Mouse (Mus musculus) granulocyte monocyte progenitor cell, adult 5-6 weeks (primary cell): ENCODE results near the gene Ganab. TPM values are rescaled to one million over a fixed set of nuclear protein-coding genes. Genes with fewer than 3 reads are reported as not detected.
"Not testable (repeated sequence)": the region's sequence is repeated elsewhere in the genome, so short reads cannot be mapped to it uniquely, and the experiment has no call there.

Source experiments
- ATAC-seq: replicated peaks from 2 replicates; pipeline ENCODE4 v1.8.0; 2016; ENCODE audit warnings: mild to moderate bottlenecking, moderate TSS enrichment, inconsistent platforms; ENCODE audit not compliant: poor library complexity, severe bottlenecking
- total RNA-seq, 2 experiments: library from RNA; stranded (forward) in 1 of 2; stranded (reverse) in 1 of 2; fragments of 200-712, 200-1000 nt in 1 of 2; fragments of >200 nt in 1 of 2; fragmentation: Nextera tagmentation in 1 of 2; gene quantifications; 2 replicates each; pipeline ENCODE4 v1.2.3; 2014 to 2017

Ganab gene
- total RNA-seq, 2 experiments from 2014 or later = 107 to 154 TPM

DNA sequence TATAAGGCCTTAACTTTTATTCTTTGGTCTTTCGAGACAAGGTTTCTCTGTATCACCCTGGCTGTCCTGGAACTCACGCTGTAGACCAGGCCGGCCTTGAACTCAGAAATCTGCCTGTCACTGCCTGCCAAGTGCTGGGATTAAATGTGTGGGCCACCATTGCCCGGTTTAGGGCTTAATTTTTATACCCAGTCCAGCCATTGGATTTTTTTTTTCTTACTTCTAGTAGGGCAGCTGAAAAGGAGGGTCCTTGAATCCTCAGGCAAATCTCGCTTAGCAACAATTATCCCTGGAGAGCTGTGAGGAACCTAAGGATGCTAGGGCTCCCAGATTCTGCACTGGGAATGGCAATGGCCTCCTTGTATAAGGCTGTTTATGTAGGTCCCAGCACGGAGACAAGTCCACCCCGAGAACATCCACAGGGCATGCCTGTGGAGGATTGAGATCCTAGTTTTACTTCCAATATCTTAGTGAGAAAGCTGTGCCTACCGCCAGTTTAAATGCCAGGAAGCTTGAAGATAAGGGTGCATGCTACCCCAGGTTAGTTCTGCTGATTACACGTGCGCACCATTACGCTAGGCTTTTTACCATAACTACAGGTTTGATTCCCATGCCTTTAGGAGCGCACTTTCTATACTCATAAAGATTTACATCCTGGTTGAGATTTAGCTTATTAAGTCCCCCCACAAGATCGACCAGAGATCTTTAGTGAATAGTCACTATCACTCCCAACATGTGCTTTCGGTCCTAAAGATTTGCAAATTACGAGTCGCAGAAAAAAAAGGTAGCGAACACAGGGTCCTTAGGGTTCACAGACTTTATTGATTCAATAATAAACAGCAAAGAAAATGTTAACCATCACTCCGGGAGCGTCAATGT, 10.0 kb upstream of the Ganab start:
- no peak for ATAC-seq

DNA sequence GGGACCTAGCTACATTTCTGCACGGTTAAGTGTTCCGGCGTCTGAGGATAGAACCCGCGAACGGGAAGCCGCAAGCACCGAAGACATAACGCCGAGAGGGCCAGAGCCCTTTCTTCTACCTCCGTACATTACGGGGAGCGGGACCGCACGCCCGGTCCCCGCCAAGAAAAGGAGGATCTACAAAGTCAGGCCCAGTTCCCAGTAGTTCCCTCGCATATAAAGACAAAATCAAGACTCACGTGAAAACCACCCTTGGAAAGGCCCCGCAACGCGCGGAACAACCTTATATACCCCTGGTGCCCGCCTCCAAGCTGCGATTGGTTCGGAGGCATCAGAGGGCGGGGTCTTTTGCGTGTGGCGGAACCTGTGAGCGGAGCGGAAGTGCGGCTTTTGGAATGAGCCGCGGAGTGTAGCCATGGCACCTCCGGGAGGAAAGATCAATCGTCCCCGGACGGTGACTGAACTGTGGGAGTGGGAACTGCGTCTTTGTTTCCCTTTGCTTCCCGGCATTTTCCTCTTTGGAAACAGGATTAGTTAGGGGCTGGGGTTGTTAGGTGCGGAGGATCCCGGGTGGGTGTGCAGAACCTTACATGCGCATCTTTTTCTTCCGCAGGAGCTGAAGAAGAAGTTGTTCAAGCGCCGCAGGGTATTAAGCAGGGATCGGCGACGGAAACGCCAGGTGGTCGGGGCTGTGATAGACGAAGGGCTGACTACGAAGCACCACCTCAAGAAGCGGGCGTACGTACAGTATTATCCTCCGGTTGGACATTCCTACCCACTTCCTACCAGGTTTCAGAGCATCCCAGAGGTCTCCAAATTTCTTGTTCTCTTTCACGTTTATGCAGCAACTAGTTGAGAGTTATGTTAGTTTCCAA, 9.1 kb upstream of the Ganab start, which contains the start of the genes 1810009A15Rik and Gm49416:
Gene 1810009A15Rik, plus strand, starts transcription at position 343 of the 875 bp plus-strand sequence.
Gene Gm49416, plus strand, starts transcription at position 416 of the 875 bp plus-strand sequence.
- ATAC-seq = peak; percentile 87

DNA sequence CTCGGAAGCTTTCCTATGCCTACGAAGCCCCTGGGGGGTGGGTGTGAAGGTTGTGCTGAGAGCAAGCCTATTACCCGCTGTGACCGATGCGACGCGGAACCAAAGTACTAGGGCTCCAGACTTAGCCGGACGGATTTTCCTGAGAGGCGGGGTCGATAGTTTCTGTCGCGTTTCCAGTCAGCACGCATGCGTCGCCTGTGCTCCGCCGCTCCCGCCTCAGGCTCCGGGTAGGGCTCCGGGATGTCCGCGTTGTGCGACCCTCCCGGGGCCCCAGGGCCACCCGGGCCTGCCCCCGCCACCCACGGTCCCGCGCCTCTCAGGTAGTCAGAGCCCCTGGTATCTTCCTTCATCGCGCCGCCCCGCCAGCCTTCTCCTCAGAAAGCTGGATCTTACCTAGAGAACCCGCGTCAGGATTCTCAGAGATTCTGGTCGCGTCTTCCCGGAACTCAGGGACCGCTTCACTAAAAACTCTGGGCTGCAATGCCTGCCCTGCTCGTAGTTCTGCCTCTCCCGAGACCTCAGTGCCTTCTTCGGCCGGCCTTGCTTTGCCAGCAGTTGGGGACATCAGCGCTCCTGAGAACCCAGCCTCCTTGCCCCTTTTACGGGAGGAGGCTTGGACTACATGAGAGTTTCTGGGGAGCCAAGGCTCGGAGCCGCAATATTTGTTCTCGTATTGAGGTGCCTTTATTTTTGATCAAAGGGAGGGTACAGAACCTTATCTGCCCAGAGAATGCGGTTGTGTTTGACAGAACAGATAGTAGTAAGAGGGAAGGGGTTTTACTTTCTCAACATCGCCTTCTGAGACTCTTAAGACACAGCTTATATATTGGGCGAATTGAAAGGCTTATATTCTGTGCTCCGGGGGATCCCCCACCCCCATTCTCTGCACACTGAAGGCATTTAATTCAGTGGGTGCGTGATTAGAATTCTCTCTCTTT, 4.8 kb upstream of the Ganab start, which contains the start of gene Ints5:
Gene Ints5, plus strand, starts transcription at position 177 of the 938 bp plus-strand sequence.
- ATAC-seq = peak; percentile 67

DNA sequence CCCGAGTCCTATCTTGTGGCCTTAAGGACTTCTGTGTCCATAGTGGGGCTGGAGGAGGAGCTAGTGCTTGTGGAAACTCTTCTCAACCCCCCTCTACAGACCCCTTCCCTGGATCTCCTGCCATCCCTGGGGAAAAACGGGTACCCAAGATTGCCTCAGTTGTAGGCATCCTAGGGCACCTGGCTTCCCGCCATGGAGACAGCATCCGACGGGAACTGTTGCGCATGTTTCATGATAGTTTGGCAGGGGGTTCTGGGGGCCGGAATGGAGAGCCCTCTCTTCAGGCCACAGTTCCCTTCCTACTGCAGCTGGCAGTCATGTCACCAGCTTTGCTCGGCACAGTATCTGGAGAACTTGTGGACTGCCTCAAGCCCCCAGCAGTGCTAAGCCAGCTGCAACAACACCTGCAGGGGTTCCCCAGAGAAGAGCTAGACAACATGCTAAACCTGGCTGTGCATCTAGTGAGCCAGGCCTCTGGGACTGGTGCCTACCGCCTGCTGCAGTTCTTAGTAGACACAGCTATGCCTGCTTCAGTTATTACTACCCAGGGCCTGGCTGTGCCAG, 2.4 kb upstream of the Ganab start:
- no peak for ATAC-seq

DNA sequence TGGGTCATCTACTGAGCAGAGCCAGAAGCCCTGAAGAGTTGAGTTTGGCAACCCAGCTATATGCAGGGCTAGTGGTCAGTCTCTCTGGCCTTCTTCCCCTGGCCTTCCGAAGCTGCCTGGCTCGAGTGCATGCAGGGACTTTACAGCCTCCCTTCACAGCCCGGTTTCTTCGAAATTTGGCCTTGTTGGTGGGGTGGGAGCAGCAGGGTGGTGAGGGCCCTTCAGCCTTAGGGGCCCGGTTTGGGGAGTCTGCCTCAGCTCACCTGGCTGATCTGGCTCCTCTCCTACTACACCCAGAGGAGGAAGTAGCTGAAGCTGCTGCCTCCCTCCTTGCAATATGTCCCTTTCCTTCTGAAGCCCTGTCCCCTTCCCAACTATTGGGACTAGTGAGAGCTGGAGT, 1.6 kb upstream of the Ganab start:
- not testable (repeated sequence) for ATAC-seq

DNA sequence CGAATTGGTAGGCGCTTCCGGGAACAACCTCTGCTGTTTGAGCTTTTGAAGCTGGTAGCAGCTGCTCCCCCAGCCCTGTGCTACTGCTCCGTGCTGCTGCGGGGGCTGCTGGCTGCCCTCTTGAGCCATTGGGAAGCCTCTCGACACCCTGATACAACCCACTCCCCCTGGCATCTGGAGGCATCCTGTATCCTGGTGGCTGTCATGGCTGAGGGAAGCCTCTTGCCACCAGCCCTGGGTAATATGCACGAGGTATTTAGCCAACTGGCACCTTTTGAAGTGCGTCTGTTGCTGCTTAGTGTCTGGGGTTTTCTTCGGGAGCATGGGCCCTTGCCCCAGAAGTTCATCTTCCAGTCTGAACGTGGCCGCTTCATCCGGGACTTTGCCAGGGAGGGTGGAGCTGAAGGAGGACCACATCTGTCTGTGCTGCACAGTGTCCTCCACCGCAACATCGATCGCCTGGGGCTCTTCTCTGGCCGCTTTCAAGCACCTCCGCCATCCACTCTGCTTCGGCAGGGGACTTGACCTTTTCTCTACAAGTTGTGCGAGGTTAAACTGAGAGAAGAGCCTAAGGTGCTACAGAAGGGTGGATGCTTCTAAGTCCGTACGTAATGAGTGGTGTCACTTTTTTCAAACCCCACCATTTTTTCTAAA, 533 bp upstream of the Ganab start:
- ATAC-seq = not testable (repeated sequence)

DNA sequence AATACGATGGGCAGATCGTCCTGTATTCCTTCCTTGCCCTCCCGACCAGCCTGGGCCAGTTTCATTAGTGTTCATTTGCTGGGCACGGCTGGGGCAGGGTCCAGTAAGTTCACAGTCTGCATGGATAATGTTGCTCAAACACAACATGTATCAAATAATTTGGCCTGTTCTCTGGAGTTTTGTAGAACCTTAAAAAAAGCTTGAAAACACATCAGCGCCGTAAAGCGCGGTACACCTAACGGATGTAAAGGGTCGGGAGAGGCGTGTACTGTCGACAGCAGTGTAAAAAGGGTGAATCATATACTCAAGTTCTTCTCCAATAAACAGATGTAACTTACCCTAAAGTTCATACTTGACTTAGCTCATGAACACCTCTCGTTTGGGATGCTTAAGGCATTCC, 705 bp downstream of the Ganab start:
- no peak for ATAC-seq

DNA sequence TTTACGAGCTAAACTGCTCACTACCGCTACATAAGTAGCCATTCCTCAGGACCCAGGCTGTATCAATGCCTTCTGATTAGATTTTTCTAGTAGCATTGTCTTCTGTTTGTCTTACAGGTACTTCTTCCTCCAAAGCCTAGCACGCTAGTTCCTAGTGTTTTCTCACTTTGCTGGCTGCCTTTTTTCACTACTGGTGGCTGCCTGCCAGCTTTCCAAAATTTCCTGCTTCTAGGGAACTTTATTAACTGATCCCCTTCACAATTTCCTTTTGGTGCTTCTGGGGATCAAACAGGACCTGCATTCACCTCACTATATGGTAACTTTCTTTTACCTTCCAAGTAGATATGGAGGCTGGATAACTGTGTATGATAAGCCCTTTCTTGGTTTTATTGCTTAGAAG, 1.2 kb downstream of the Ganab start:
- ATAC-seq = no peak

DNA sequence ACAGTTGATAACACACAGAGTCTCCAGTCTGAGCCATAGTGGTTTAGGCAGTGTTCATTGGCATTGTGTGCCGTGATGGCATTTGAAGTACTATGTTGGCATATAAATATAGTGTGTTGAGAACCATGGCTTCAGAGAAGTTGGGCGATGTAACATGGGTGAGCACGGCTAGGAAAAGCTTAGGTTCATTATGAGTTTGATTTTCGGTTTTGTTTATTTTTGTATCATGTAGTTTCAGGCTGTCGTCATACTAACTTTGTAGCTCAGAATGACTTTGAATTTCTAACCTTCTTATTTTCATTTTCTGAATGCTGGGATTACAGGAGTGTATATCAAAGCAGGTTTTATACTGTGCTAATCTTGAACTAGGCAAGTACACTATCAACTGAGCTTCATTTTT, 5.5 kb downstream of the Ganab start:
- ATAC-seq = no peak

DNA sequence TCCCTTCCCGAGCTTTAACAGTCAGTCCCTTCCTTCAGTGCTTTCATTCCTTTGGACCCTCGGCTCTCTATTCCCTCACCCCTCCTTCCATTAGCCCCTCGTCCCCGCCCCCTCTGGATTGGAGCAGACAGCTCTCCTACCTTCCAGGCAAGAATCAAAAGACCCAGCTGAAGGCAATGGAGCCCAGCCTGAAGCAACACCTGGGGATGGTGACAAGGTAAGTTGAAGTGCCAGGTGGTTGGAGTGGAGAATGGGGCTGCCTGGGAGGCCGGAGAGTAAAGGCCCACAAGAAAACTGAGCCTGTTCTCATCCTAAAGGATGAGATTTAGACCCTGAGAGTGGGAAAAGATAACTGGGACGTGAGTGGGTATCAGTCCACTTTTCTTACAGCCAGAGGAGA, 10.7 kb downstream of the Ganab start:
- no peak for ATAC-seq

DNA sequence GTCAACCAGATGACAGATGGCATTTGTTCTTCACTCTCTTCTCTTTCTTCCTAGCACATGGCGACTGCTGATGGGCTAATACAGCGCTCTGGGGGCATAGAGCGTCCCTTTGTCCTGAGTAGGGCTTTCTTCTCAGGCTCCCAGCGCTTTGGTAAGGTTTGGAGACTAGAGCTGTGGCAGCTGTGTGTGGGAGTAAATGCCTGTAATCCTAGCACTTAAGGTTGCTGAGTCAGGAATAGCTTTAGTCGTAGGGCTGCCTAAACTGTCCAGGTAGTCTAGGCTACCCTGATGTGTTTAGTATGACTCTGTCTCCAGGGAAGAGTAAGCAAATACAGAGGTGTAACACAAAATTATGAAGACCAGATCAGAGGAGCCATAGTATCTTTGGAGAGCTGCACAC, 13.9 kb downstream of the Ganab start:
- no peak for ATAC-seq

DNA sequence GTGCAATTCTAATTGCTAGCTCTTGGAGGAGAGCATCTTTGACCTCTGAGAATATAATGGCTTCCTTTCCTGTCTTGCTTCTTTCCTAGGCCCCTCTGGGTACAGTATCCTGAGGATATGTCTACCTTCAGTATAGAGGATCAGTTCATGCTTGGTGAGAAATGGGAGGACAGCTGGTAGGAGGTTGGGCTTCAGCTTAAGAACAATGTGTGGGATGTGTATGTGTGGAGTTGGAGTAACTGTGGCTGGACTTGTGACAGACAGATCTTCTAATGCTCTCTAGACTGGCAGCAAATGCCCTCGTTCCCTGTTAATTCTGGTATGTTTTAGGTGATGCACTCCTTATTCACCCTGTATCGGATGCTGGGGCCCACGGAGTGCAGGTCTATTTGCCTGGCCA, 16.3 kb downstream of the Ganab start:
- no peak for ATAC-seq

DNA sequence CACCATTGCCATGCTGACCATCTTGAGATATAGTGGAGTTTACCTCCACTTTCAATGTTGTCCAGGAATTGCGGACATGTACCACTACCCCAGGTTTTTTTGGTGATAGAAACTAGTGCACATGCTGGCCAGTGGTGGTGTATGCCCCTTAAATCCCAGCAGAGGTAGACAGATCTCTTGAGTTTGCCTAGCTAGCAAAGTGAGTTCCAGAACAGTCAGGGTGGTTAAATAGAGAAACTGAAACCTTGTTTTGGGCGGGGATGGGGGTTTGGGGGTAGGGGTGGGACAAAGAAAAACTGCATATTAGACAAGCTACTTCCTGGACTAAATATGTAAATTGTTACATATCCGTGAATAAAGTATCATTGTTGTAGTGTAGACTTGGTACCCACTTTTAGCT, 21.1 kb downstream of the Ganab start:
- ATAC-seq = no peak

DNA sequence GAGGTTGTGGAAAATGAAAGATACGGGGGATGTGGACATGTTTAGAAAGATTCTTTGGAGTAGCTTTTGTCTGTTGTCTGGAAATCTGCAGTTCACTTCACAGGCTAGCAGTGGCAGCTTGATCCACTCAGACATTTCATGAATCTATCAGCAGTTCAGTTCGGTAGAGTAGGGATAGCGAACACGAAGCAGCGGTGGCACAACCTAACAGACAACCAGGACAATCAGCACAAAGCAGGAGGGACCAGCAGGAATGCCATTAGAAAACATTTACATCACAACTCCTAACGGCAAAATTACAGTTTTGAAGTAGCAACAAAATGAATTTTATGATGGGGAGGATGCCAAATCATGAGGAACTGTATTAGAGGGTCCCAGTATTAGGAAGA, 21.8 kb downstream of the Ganab start:
- ATAC-seq = no peak

DNA sequence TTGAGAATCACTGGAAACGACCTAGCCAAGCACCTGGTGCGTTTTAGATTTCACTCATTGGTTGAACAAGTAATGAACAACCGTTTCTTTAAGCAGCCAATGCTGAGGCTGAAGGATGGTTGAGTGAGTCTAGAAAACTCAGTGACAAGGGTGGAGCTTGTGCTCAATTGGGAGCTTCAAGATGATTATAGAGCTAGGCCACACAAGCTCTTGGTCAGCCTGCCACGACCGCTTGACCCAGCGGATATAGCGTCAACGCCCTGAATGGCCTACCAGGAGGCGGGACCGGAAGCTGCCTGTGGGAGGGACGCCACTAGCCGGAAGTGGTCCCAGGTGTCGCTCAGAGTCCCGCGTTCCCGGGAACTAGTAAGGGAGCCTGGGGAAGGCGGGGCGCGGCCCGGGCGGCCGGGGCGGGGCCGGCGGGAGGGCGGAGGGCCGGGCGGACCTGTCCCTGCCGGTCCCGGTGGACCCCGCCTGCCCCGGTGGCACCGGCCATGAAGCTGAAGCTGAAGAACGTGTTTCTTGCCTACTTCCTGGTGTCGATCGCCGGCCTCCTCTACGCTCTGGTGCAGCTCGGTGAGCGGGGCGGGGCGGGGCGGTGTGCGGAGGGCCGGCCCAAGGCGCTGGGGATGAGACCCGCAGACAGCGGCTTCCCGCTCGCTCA, 22.3 kb downstream of the Ganab start, which contains the start of gene B3gat3:
Gene B3gat3, plus strand, starts transcription at position 302 of the 664 bp plus-strand sequence.
- ATAC-seq = peak; percentile 90

DNA sequence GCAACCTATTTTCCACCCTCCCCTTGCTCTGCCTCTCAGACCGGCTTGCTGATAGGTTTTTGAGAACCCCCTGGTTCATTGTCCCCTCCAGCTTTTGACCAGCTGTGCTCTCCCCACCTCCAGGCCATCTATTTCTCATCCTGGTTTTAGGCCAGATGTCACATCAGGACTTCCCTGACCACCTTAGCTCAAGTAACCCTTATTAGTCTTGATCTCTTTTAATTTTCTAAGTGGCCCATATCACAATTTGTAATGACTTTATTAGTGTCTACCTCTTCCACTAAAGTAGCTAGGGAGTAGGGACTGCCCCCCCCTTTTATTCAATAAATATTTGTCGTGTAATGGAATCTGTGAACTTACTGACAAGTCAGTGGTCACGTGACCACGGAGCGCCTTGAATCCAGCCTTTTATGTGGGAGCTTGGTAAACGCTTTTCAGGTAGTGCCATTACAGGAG, 23.0 kb downstream of the Ganab start:
- no peak for ATAC-seq

DNA sequence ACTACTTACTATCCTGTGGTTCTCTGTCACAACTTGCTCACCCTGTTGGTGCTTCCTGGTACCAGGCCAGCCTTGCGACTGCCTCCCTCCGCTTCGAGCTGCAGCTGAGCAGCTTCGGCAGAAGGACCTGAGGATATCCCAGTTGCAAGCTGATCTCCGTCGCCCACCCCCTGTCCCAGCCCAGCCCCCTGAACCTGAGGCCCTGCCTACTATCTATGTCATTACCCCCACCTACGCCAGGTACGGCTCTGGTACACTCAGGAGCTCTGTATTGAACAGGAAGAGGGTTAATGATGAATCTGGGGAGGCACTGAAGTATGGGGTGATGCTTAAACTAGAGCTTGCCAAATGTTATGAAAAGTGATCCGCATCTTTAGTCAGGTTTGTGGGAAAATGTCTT, 23.9 kb downstream of the Ganab start:
- no peak for ATAC-seq

DNA sequence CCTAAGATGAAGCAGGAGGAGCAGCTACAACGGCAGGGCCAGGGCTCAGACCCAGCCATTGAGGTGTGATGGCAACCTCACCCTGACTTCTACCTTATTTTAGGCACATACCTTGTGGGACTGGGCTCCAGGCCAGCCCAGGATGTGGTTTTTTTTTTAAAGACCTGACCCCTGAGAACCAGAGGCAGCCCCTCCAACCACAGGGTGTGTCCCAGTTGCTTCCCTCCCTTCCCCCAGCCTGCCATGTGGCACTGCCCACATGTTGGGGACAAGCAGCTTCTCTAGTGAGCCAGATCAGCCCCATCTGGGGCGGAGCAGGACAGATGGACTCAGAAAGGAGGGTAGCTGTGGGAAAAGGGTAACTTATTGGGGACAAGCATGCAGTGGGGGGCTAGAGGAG, 28.9 kb downstream of the Ganab start:
- ATAC-seq = no peak
